Mouse (Mus musculus): ENCODE measurements around the gene Nrsn1. TPM values are rescaled to one million over a fixed set of nuclear protein-coding genes. Genes with fewer than 3 reads are reported as not detected.
"Not testable (repeated sequence)": the region's sequence is repeated elsewhere in the genome, so short reads cannot be mapped to it uniquely, and the experiment has no call there.

Gene Nrsn1
- polyA plus RNA-seq (2012; rRNA removed) = 0.17 TPM in 1 of 2 replicates, not detected in the other

- H3K4me3 ChIP-seq (ENCODE audit: control insufficient read depth, low read depth, low read length) = peak within 1 kb of the TSS; percentile 68
- not testable (repeated sequence) for H3K27ac ChIP-seq (ENCODE audit: control insufficient read depth, insufficient read depth, low read depth, low read length); H3K4me1 ChIP-seq (ENCODE audit: control insufficient read depth, insufficient read depth, low read length)
Observed at GRCm38 (mm10) chr13:25270402-25270801, at the start of gene Nrsn1. Gene Nrsn1, minus strand, starts transcription at chr13:25270502.

GRCm38 (mm10) chr13:25312059-25312458, 41.8 kb upstream of the Nrsn1 start:
- TF ChIP-seq POLR2A (IDR thresholded peaks at IDR 0.05; ENCODE audit: control insufficient read depth, low read depth, low read length) = no peak
- no peak for TF ChIP-seq CTCF (IDR thresholded peaks at IDR 0.05; ENCODE audit: control insufficient read depth, insufficient read depth, insufficient replicate concordance, low read depth, low read length)
- Histone ChIP-seq H3K27me3 (ENCODE audit: control insufficient read depth, insufficient read depth, low read length) (no peaks in the 10 kb centered on the region), H3K27ac (ENCODE audit: control insufficient read depth, insufficient read depth, low read depth, low read length) (no peak overlapping the region), H3K4me1 (ENCODE audit: control insufficient read depth, insufficient read depth, low read length) (no peaks in the 10 kb centered on the region), H3K4me3 (ENCODE audit: control insufficient read depth, low read depth, low read length) (no peak overlapping the region), H3K36me3 (ENCODE audit: control insufficient read depth, insufficient read depth, low read length) (no peaks in the 10 kb centered on the region)

More at GRCm38 (mm10) chr13:25270402-25270801, at the start of gene Nrsn1:
- H3K36me3 ChIP-seq (ENCODE audit: control insufficient read depth, insufficient read depth, low read length); H3K27me3 ChIP-seq (ENCODE audit: control insufficient read depth, insufficient read depth, low read length): not testable (repeated sequence)

GRCm38 (mm10) chr13:25310068-25310467, 39.8 kb upstream of the Nrsn1 start:
- no peak overlapping the region for H3K27ac ChIP-seq (ENCODE audit: control insufficient read depth, insufficient read depth, low read depth, low read length)
- no peak for TF ChIP-seq CTCF (IDR thresholded peaks at IDR 0.05; ENCODE audit: control insufficient read depth, insufficient read depth, insufficient replicate concordance, low read depth, low read length)
- TF ChIP-seq POLR2A (IDR thresholded peaks at IDR 0.05; ENCODE audit: control insufficient read depth, low read depth, low read length) = no peak
- H3K4me1 ChIP-seq (ENCODE audit: control insufficient read depth, insufficient read depth, low read length) = no peaks in the 10 kb centered on the region
- H3K4me3 ChIP-seq (ENCODE audit: control insufficient read depth, low read depth, low read length) = no peak overlapping the region
- no peaks in the 10 kb centered on the region for H3K36me3 ChIP-seq (ENCODE audit: control insufficient read depth, insufficient read depth, low read length)
- H3K27me3 ChIP-seq (ENCODE audit: control insufficient read depth, insufficient read depth, low read length) = no peaks in the 10 kb centered on the region

GRCm38 (mm10) chr13:25288736-25289135, 18.4 kb upstream of the Nrsn1 start:
- H3K36me3 ChIP-seq (ENCODE audit: control insufficient read depth, insufficient read depth, low read length) = no peaks in the 10 kb centered on the region
- TF ChIP-seq POLR2A (IDR thresholded peaks at IDR 0.05; ENCODE audit: control insufficient read depth, low read depth, low read length) (no peak), CTCF (IDR thresholded peaks at IDR 0.05; ENCODE audit: control insufficient read depth, insufficient read depth, insufficient replicate concordance, low read depth, low read length) (no peak)
- H3K27ac ChIP-seq (ENCODE audit: control insufficient read depth, insufficient read depth, low read depth, low read length) = no peak overlapping the region
- no peaks in the 10 kb centered on the region for H3K27me3 ChIP-seq (ENCODE audit: control insufficient read depth, insufficient read depth, low read length)
- H3K4me1 ChIP-seq (ENCODE audit: control insufficient read depth, insufficient read depth, low read length) = no peaks in the 10 kb centered on the region
- H3K4me3 ChIP-seq (ENCODE audit: control insufficient read depth, low read depth, low read length) = no peak overlapping the region

GRCm38 (mm10) chr13:25274934-25275565, 4.7 kb upstream of the Nrsn1 start:
- Histone ChIP-seq H3K27ac (ENCODE audit: control insufficient read depth, insufficient read depth, low read depth, low read length) (no peak overlapping the region), H3K36me3 (ENCODE audit: control insufficient read depth, insufficient read depth, low read length) (no peaks in the 10 kb centered on the region), H3K27me3 (ENCODE audit: control insufficient read depth, insufficient read depth, low read length) (no peaks in the 10 kb centered on the region), H3K4me1 (ENCODE audit: control insufficient read depth, insufficient read depth, low read length) (peaks cover under 1% of the 10 kb centered on the region), H3K4me3 (ENCODE audit: control insufficient read depth, low read depth, low read length) (no peak overlapping the region)
- TF ChIP-seq CTCF (IDR thresholded peaks at IDR 0.05; ENCODE audit: control insufficient read depth, insufficient read depth, insufficient replicate concordance, low read depth, low read length) (no peak), POLR2A (IDR thresholded peaks at IDR 0.05; ENCODE audit: control insufficient read depth, low read depth, low read length) (no peak)

GRCm38 (mm10) chr13:25272189-25272588, 1.9 kb upstream of the Nrsn1 start:
- H3K27me3 ChIP-seq (ENCODE audit: control insufficient read depth, insufficient read depth, low read length) = no peaks in the 10 kb centered on the region
- TF ChIP-seq POLR2A (IDR thresholded peaks at IDR 0.05; ENCODE audit: control insufficient read depth, low read depth, low read length) (no peak), CTCF (IDR thresholded peaks at IDR 0.05; ENCODE audit: control insufficient read depth, insufficient read depth, insufficient replicate concordance, low read depth, low read length) (no peak)
- H3K4me1 ChIP-seq (ENCODE audit: control insufficient read depth, insufficient read depth, low read length) = peaks cover 7% of the 10 kb centered on the region
- H3K27ac ChIP-seq (ENCODE audit: control insufficient read depth, insufficient read depth, low read depth, low read length) = no peak overlapping the region
- no peaks in the 10 kb centered on the region for H3K36me3 ChIP-seq (ENCODE audit: control insufficient read depth, insufficient read depth, low read length)
- no peak overlapping the region for H3K4me3 ChIP-seq (ENCODE audit: control insufficient read depth, low read depth, low read length)

- H3K27ac ChIP-seq (ENCODE audit: control insufficient read depth, insufficient read depth, low read depth, low read length) = no peak overlapping the region
- H3K4me3 ChIP-seq (ENCODE audit: control insufficient read depth, low read depth, low read length) = peak overlapping the region; percentile 68
- TF ChIP-seq CTCF (IDR thresholded peaks at IDR 0.05; ENCODE audit: control insufficient read depth, insufficient read depth, insufficient replicate concordance, low read depth, low read length) = no peak
- TF ChIP-seq POLR2A (IDR thresholded peaks at IDR 0.05; ENCODE audit: control insufficient read depth, low read depth, low read length) = 0 out of 2 replicates have a peak, but pooled peaks have one; percentile 19
- H3K36me3 ChIP-seq (ENCODE audit: control insufficient read depth, insufficient read depth, low read length) = no peaks in the 10 kb centered on the region
- no peaks in the 10 kb centered on the region for H3K27me3 ChIP-seq (ENCODE audit: control insufficient read depth, insufficient read depth, low read length)
- peaks cover 7% of the 10 kb centered on the region for H3K4me1 ChIP-seq (ENCODE audit: control insufficient read depth, insufficient read depth, low read length)
Observed at GRCm38 (mm10) chr13:25269569-25270268, 583 bp downstream of the Nrsn1 start.
